Mouse (Mus musculus): Measurements from ENCODE around the gene Top3b.

GRCm38 (mm10) chr16:16879025-16879424 lies 8.5 kb downstream of the Top3b start:
- TF ChIP-seq CTCF (IDR thresholded peaks at IDR 0.05; ENCODE audit: low read depth, low read length) (no peak), POLR2A (IDR thresholded peaks at IDR 0.05; ENCODE audit: borderline replicate concordance, low read depth, low read length) (no peak)

All from bone marrow macrophage, adult 2 months (primary cell).